Mouse (Mus musculus) testis, adult 2 months (tissue): ENCODE data around the gene Pcp4l1. TPM values are rescaled to one million over a fixed set of nuclear protein-coding genes. Genes with fewer than 3 reads are reported as not detected.
A peak's percentile ranks its signal among the peaks of the same experiment; 100 is the strongest.
"Not testable (repeated sequence)": the region's sequence is repeated elsewhere in the genome, so short reads cannot be mapped to it uniquely, and the experiment has no call there.

Experiments
- H3K27ac ChIP-seq: fragments of 200-500 bp; 2 replicates; pipeline ENCODE4 v1.5.1; 2012; ENCODE audit warnings: low read depth, low read length; ENCODE audit not compliant: control insufficient read depth, insufficient read depth
- H3K27me3 ChIP-seq: fragments of 200-500 bp; 2 replicates; pipeline ENCODE4 v1.6.1; 2012; ENCODE audit warnings: mild to moderate bottlenecking, low read length, moderate library complexity; ENCODE audit not compliant: control insufficient read depth, insufficient read depth
- H3K36me3 ChIP-seq: fragments of 200-500 bp; 2 replicates; pipeline ENCODE4 v1.6.1; 2012; ENCODE audit warnings: mild to moderate bottlenecking, low read length; ENCODE audit not compliant: control insufficient read depth, insufficient read depth
- H3K4me1 ChIP-seq: fragments of 200-500 bp; 2 replicates; pipeline ENCODE4 v1.6.1; 2012; ENCODE audit warnings: low read length; ENCODE audit not compliant: control insufficient read depth, insufficient read depth
- H3K4me3 ChIP-seq: fragments of 200-500 bp; 2 replicates; pipeline ENCODE4 v1.5.1; 2012; ENCODE audit warnings: low read depth, mild to moderate bottlenecking, low read length, moderate library complexity, mixed read lengths; ENCODE audit not compliant: control insufficient read depth
- CTCF ChIP-seq: fragments of 200-500 bp; IDR thresholded peaks from 2 replicates; pipeline ENCODE4 v1.5.1; 2012; ENCODE audit warnings: low read depth, mild to moderate bottlenecking, inconsistent platforms, low read length, moderate library complexity; ENCODE audit not compliant: control insufficient read depth, insufficient read depth, insufficient replicate concordance
- POLR2A ChIP-seq: fragments of 200-500 bp; IDR thresholded peaks from 2 replicates; pipeline ENCODE4 v1.6.1; 2012; ENCODE audit warnings: low read depth, mild to moderate bottlenecking, inconsistent platforms, low read length, moderate library complexity; ENCODE audit not compliant: control insufficient read depth
- polyA plus RNA-seq: library from polyadenylated mRNA; depleted of rRNA; stranded (reverse); fragments of >200 nt; gene quantifications from 2 replicates; pipeline ENCODE4 v1.2.3, GENCODE M21; 2012; rRNA removed

Gene Pcp4l1
- polyA plus RNA-seq, result 2.9 and 4.6 TPM in 2 replicates

- Histone ChIP-seq H3K4me3 (peak within 1 kb of the TSS; percentile 71), H3K27me3 (no peaks in the 10 kb centered on the region; the same call in 1 of the 2 replicates), H3K36me3 (no peaks in the 10 kb centered on the region), H3K27ac (no peak within 1 kb of the TSS), H3K4me1 (peaks cover 13% of the 10 kb centered on the region)
- TF ChIP-seq CTCF (no peak), POLR2A (no peak)
These were observed at the start of gene Pcp4l1 for GRCm38 (mm10) chr1:171195887-171196397. Gene Pcp4l1 (minus strand): TSS chr1:171196268.

- H3K36me3 ChIP-seq, result no peaks in the 10 kb centered on the region
- no peak overlapping the region for H3K4me3 ChIP-seq
- no peaks in the 10 kb centered on the region for H3K27me3 ChIP-seq
- TF ChIP-seq POLR2A (no peak), CTCF (no peak)
- no peak overlapping the region for H3K27ac ChIP-seq
- peaks cover 6% of the 10 kb centered on the region for H3K4me1 ChIP-seq
These were observed 49.3 kb upstream of the Pcp4l1 start for GRCm38 (mm10) chr1:171245353-171245752.

- H3K36me3 ChIP-seq, H3K4me3 ChIP-seq, H3K27ac ChIP-seq, H3K4me1 ChIP-seq, H3K27me3 ChIP-seq: not testable (repeated sequence)
These were observed 45.9 kb upstream of the Pcp4l1 start for GRCm38 (mm10) chr1:171241952-171242351.

- Histone ChIP-seq H3K27me3 (no peaks in the 10 kb centered on the region), H3K4me3 (no peak overlapping the region), H3K36me3 (peaks cover 6% of the 10 kb centered on the region), H3K4me1 (no peaks in the 10 kb centered on the region; the same call in 1 of the 2 replicates), H3K27ac (peak overlapping the region; percentile 21; the same call in 1 of the 2 replicates)
- no peak for TF ChIP-seq CTCF
- TF ChIP-seq POLR2A, result no peak
These were observed 44.8 kb upstream of the Pcp4l1 start for GRCm38 (mm10) chr1:171240911-171241310.

GRCm38 (mm10) chr1:171239992-171240744 lies 44.1 kb upstream of the Pcp4l1 start:
- Histone ChIP-seq H3K27me3 (no peaks in the 10 kb centered on the region), H3K36me3 (peaks cover 7% of the 10 kb centered on the region), H3K4me3 (no peak overlapping the region), H3K27ac (peak overlapping the region; percentile 21; the same call in 1 of the 2 replicates), H3K4me1 (no peaks in the 10 kb centered on the region; the same call in 1 of the 2 replicates)
- TF ChIP-seq POLR2A (no peak), CTCF (no peak)

GRCm38 (mm10) chr1:171238463-171238862 lies 42.4 kb upstream of the Pcp4l1 start:
- H3K4me1 ChIP-seq, result peaks cover 2% of the 10 kb centered on the region; the same call in 1 of the 2 replicates
- TF ChIP-seq POLR2A (no peak), CTCF (peak; percentile 67; the same call in 1 of the 2 replicates)
- H3K27me3 ChIP-seq, result no peaks in the 10 kb centered on the region
- H3K4me3 ChIP-seq, result no peak overlapping the region
- peaks cover 7% of the 10 kb centered on the region for H3K36me3 ChIP-seq
- no peak overlapping the region for H3K27ac ChIP-seq

- no peak for TF ChIP-seq POLR2A
- no peak for TF ChIP-seq CTCF
- H3K4me1 ChIP-seq, result peaks cover 2% of the 10 kb centered on the region; the same call in 1 of the 2 replicates
- H3K27ac ChIP-seq, result no peak overlapping the region
- H3K27me3 ChIP-seq, result no peaks in the 10 kb centered on the region
- H3K4me3 ChIP-seq, result no peak overlapping the region
- H3K36me3 ChIP-seq, result peaks cover 7% of the 10 kb centered on the region
These were observed 41.4 kb upstream of the Pcp4l1 start for GRCm38 (mm10) chr1:171237438-171237837.

- peaks cover 7% of the 10 kb centered on the region for H3K36me3 ChIP-seq
- no peak overlapping the region for H3K4me3 ChIP-seq
These were observed 39.7 kb upstream of the Pcp4l1 start for GRCm38 (mm10) chr1:171235791-171236190.

More at GRCm38 (mm10) chr1:171235791-171236190, 39.7 kb upstream of the Pcp4l1 start:
- Histone ChIP-seq H3K27me3 (no peaks in the 10 kb centered on the region), H3K27ac (no peak overlapping the region), H3K4me1 (peaks cover 2% of the 10 kb centered on the region; the same call in 1 of the 2 replicates)
- TF ChIP-seq POLR2A (no peak), CTCF (no peak)
